Mouse (Mus musculus): ENCODE measurements at regions not wholly inside any gene's neighbourhood (a gene's known extent, or its start where the extent isn't known, plus 50 kb on each side); places are given as distances from the start of the nearest gene placed in this dataset.

- TF ChIP-seq CTCF (IDR thresholded peaks at IDR 0.05; ENCODE audit: low read depth) (no peak), EP300 (IDR thresholded peaks at IDR 0.05; ENCODE audit: low read depth) (no peak)
These were observed 356.9 kb upstream of the Gm10295 start for GRCm38 (mm10) chr7:71708209-71708608.

All from heart, postnatal 0 days (tissue).